Mouse (Mus musculus): Measurements from ENCODE around the gene Mrvi1. TPM values are rescaled to one million over a fixed set of nuclear protein-coding genes. Genes with fewer than 3 reads are reported as not detected.

Mrvi1 gene
- total RNA-seq, 2 experiments from 2014 or later, result 15.4 to 17.6 TPM

GRCm38 (mm10) chr7:110893943-110894610 is 88.2 kb downstream of the Mrvi1 start:
- DNase-seq (ENCODE audit: low spot score in 2 of 2), result no peak

DNA sequence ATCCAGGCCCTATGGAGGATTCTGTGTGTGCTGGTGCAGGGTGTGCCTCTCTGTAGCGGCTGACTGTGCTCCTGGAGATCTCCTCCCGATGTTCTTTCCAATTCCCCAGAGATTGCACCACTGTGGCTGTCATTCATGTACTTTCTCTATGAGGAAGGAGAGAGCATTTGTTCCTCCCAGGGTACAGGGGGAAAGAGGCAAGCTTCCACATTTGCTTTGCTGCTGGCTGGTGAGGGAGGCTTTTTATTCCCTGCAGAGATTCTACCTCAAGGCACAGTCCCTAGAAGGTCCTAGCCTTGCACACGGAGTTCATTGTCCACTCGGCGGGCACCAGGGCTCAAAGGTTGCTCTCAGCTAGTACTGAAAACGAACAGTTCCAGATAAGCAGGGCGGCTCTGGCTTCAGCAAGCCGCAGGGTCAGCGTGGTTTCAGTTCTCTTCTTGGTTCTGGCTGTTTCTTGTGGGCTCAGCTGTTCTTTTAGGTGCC is 90.7 kb downstream of the Mrvi1 start:
- DNase-seq (ENCODE audit: low spot score in 2 of 2), result no peak

DNA sequence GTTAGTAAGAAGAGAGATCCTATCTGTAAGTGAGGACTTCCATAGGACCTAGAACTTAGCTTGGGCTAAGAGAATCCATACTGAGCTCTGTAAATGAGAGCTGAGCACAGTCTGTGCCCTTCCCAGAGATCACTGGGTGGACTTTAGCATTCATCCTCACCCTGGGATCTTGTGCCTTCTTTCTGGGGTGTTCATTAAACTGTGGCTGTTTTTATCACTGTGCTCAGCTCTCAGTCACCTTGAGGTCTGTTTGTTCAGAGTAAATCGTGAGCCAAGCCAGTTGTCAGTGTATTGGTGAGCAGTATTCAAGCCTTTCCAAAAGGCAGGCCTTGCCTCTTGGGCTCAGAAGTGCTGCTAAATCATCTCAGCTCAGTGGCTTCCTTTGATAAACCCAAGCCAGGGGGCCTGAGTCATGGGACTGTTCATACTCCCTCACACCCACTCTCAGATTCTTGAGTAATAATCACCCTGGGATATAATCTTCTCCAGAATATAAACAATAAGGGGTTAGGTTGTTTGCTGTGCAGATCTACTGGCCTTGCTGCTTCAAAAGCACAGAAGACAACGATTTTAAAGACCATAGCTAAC is 100.4 kb downstream of the Mrvi1 start:
- no peak for DNase-seq (ENCODE audit: low spot score in 2 of 2)

GRCm38 (mm10) chr7:110878028-110878427 is 104.2 kb downstream of the Mrvi1 start:
- no peak for DNase-seq (ENCODE audit: low spot score in 2 of 2)

- no peak for DNase-seq (ENCODE audit: low spot score in 2 of 2)
These were observed 105.3 kb downstream of the Mrvi1 start for GRCm38 (mm10) chr7:110876965-110877364.

DNA sequence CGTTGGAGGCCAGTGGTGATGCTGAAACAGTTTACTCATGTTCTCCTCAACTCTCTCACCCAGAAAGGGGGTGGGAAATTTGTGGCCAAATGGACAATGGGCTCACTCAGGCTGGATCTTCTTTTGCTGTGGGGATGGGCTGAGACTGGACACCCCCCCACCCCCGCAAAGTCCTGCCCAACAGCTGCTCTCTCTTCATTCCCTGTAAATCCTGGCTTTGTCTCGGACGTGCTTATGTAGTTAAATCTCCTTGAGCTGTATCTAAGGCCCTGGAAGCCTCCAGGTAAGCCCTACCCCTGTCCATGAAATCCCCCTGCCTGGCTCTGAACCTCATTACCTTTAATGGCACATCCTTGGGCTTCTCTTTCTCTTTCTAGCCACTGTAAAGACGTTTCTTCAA is 113.5 kb downstream of the Mrvi1 start:
- DNase-seq (ENCODE audit: low spot score in 2 of 2), result no peak

DNA sequence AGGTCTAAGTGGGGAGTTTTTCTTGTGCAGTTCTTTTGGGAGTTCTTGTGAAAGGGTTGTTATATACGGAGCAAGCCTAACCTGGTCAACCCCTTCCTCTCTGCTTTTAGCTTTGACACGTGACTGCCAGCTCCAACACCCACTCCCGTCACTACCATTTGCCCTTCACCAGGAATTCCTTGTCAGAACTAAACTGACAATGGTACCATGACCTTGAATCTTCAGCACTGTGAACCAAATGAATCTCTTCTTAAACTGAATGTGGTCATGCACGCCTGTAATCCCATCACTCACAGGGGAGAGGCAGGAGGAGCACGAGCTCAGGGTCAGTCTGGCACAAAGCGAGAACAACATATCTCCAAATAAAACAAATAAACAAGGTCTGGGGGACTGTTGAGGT is 115.1 kb downstream of the Mrvi1 start:
- no peak for DNase-seq (ENCODE audit: low spot score in 2 of 2)

DNA sequence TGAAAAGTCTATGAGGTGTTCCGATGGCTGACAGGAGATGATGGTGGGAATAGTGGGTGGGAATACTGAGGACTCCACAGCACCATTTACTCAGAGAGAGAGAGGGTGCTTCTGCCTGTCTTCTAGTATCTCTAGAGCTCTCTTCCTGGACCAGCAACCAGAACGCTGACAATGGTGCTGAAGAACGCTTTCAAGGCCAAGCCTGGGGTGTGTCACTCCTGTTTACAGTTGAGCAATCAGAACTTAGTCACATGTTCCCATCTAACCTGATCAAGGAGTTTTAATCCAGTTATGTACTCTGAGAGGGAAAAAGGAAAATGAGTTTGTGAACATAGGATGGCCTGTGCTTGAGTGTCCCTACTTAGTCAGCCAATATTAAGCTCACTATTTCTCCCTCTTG is 116.2 kb downstream of the Mrvi1 start:
- no peak for DNase-seq (ENCODE audit: low spot score in 2 of 2)

DNA sequence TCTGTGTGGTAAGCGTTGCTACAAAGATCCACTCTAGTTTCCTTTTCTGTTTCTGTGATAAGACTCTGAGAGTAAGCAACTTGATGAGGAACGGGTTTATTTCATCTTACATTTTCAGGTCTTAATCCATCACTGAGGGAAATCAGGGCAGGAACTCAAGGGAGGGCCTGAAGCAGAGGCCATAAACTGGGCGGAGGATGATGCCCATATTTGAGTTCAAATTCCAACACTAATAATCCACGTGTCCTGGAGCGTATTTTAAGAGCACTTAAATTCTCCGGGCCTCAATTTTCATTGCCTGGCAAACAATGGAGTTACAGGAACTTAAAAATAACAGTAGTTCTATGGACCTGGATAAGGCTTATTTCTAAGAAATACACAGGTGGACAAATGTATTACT is 116.7 kb downstream of the Mrvi1 start:
- no peak for DNase-seq (ENCODE audit: low spot score in 2 of 2)

GRCm38 (mm10) chr7:110865038-110865437 is 117.2 kb downstream of the Mrvi1 start:
- no peak for DNase-seq (ENCODE audit: low spot score in 2 of 2)

GRCm38 (mm10) chr7:110862751-110863289 is 119.4 kb downstream of the Mrvi1 start, which contains the start of gene Lyve1:
Gene Lyve1 (minus strand): TSS chr7:110863239.
- no peak for DNase-seq (ENCODE audit: low spot score in 2 of 2)

DNA sequence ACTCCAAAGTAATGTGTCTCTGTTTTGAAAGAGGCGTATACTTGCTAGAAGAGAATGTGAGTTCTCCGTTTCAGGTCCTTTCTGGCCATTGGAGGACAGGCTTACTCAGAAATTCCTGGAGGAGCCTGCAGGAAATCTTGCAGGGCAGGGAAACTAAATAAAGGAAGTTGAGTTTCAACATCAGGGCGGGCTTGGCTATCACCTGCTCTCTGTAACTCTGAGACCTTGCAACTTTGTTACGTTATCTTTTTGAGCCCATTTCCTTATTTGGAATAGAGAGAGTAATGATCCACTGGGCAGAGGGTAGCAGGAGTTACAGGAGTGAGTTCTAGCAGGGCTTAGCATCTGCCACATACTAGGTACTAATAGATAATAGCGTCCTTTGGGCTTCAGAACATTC is 122.1 kb downstream of the Mrvi1 start:
- DNase-seq (ENCODE audit: low spot score in 2 of 2), result no peak

DNA sequence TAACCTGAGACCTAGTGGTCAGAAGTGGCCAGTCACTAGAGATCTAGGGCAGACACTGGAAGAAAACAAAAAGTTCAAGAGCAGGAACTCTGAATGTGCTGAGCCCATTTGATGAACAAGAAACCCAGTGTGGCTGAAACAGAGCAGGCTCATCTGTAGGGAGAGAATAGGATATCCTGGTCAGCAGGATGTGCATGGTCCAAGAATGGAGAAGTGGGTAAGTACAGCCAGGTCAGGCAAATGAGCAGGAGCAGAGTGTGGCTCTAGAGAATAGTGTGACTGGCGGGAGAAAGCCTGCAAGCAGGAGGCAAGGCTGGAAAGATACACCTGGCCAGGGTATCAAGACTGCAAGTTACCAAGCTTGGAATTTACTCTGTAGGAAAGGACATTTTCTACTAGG is 126.7 kb downstream of the Mrvi1 start:
- DNase-seq (ENCODE audit: low spot score in 2 of 2), result no peak

DNA sequence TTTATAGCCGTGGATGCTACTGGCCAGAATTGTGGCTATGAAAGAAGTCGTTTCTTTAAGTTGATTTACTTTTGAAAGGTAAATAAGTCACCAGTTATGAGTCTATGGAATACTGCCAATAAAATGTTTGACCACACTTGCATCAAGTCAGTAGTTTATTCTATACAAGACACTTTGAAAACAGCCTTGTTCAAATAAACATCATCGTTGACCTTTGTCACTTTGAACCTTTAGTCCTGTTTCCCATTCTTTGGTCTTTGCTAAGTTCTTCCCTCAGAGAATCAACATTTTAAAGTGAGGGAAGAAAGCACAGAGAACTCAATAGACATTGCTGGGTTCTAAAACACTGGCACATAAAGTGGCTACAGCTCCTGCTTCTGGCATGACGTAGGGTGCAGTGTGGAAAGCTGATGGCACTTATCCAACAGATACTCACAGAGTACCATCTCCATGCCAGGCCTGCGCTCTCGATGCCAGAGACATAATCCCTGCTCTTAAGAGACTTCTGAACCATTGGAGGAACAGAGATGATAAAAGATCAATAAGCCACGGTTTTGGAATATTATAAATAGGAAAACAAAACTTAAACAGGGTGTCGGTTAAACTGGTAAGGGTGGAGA is 127.2 kb downstream of the Mrvi1 start:
- DNase-seq (ENCODE audit: low spot score in 2 of 2), result no peak

DNA sequence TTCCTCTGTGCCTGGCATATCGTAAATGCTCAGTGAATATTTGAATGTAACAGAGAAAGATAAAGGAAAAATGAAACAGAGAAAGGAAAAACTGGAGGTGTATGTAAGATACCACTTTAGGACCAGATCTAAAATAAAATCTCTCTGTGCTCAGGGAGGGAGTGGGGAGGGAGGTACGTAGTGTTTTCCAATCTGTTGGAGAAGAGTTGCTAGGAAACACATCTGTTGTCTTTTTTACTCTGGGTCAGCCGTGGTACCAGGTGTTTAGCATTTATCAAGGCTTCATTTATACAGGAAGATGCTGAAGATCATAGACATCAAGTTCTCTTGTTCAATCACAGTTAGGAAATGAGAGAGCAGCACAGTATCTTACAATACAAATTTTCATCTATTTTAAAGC is 127.7 kb downstream of the Mrvi1 start:
- DNase-seq (ENCODE audit: low spot score in 2 of 2), result no peak

DNA sequence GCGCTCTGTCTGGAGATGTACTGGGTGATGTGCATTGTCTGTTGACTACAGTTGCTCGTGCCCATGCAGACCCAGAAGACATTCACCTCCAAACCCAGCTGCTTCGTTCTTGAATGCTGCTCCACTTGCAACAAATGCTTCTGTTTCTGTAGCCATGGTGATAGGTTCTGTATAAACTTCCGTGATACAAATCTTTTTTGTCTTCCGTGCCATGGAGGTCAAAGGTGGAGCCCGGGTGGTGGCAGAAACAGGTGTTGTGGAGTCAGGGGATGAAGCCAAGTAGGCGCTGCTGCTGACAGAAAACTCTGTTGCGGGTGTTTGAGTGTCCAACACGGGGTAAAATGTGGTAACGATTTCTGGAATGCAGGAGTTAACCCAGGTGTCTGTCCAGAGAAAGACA is 128.7 kb downstream of the Mrvi1 start:
- DNase-seq (ENCODE audit: low spot score in 2 of 2), result no peak

DNA sequence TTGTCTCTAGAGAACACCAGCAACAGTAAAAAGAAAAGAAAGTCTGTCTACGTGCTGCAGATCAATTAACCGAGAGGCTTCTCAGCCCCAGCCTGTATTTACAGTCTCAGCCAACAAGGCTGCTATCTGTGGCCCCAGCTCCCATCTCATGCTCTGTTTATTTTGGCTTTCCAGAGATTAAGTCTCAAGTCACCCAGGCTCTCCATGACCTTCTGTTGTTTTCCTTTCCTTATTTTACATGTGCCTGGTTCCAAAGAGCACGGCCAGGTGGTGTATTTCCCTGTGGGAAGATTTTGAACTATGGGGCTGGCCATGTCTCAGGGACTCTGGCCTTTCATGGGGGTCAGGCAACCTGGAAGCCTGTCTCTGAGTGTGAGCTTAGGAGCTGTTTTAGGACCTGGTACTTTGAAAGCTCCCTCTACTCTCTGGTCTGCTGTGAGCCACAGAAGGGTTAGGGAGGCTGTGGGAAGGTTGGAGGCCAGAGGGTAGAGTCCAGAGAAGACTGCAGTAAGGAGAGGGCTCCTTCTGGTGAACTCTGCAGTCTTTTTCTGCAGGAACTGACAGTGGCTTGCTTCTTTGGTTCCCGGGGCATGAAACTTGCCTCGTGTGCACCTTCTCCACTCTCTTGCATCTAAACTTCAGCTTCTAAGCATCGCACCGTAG is 130.6 kb downstream of the Mrvi1 start:
- DNase-seq (ENCODE audit: low spot score in 2 of 2), result no peak

- DNase-seq (ENCODE audit: low spot score in 2 of 2), result no peak
These were observed 133.9 kb downstream of the Mrvi1 start for GRCm38 (mm10) chr7:110848371-110848770.

- DNase-seq (ENCODE audit: low spot score in 2 of 2), result no peak
These were observed 134.9 kb downstream of the Mrvi1 start for GRCm38 (mm10) chr7:110847321-110847720.

- peak; percentile 85 to 88 for DNase-seq (ENCODE audit: low spot score in 2 of 2)
These were observed 138.1 kb downstream of the Mrvi1 start, which contains the start of gene Rnf141 for GRCm38 (mm10) chr7:110843916-110844874. Gene Rnf141 (minus strand): TSS chr7:110844457.
